In the genomic region with DNA sequence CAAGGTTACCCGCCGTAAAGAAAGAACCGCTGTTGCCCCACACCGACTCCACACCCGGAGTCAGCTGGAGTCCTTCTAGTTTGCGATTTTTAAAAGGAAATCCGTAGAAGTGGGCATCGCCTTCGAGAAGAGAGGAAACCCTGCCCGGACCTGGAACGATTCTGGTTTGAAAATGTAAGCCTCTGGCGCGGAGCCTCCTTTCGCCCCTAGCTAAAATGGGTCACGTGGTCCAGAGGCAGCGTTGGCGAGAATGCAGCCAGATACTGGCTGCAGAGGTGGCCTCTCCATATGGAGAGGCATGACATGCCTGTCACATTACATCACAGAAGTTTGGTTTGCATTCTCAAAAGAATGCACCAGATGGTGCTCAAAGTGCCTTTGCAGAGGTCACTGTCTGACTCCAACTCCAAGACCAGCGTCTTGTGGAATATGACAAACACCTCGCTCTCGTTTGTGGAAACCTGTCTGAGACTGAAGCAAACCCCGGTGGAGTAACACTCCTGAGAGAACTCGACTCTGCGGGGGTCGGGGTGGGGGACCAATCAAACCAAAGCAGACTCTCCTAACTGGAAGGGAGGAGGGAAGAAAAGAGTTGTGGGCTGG, we compare ENCODE assay signal across 8 mouse cellular contexts.
A peak's percentile ranks its signal among the peaks of the same experiment; 100 is the strongest.
DNase-seq lines count a peak whose midpoint lies in the region; ATAC-seq and TF ChIP-seq lines count a peak whose summit lies in the region.

No protein-coding gene starts in this region.

- peak; percentile 24; the same call in 1 of the 2 replicates for TF ChIP-seq POLR2A in heart, adult 2 months (IDR thresholded peaks at IDR 0.05; ENCODE audit: insufficient read depth, low read depth, low read length)
- TF ChIP-seq POLR2A in myocyte (IDR thresholded peaks at IDR 0.05; ENCODE audit: insufficient read length, low read depth): no peak

- WGBS in heart, adult 2 months: 2% methylated on average over 24 of the region's 24 CpGs
- under 1% methylated on average over 24 of the region's 24 CpGs for WGBS in intestine, postnatal 0 days
- 1% methylated on average over 24 of the region's 24 CpGs for WGBS in liver, embryonic 13.5 days (ENCODE audit: insufficient replicate concordance)
- WGBS in stomach, postnatal 0 days: under 1% methylated on average over 24 of the region's 24 CpGs

- H3K27me3 ChIP-seq in heart, adult 2 months (ENCODE audit: control insufficient read depth, insufficient read depth, low read length): no peaks in the 10 kb centered on the region
- no peaks in the 10 kb centered on the region for H3K27me3 ChIP-seq in intestine, postnatal 0 days (replicated peaks; ENCODE audit: control insufficient read depth, insufficient read depth, low read length)
- no peaks in the 10 kb centered on the region for H3K27me3 ChIP-seq in liver, embryonic 13.5 days
- H3K27me3 ChIP-seq in myocyte (ENCODE audit: control insufficient read depth, insufficient read depth, insufficient read length): no peaks in the 10 kb centered on the region
- H3K27me3 ChIP-seq in stomach, postnatal 0 days (ENCODE audit: control insufficient read depth, insufficient read depth, low read length): no peaks in the 10 kb centered on the region

- H3K4me3 ChIP-seq in heart, adult 2 months: peak overlapping the region; percentile 78
- peak overlapping the region; percentile 61 for H3K4me3 ChIP-seq in intestine, postnatal 0 days (ENCODE audit: low read depth, low read length)
- peak overlapping the region; percentile 74 for H3K4me3 ChIP-seq in liver, embryonic 13.5 days (replicated peaks)
- peak overlapping the region; percentile 53 for H3K4me3 ChIP-seq in myocyte
- peak overlapping the region; percentile 63 for H3K4me3 ChIP-seq in stomach, postnatal 0 days (ENCODE audit: low read depth, low read length)

- intact Hi-C loops in heart, adult 2 months (cut with DNase I): no loop called here

- H3K36me3 ChIP-seq in heart, adult 2 months (ENCODE audit: control insufficient read depth, insufficient read depth, low read length): no peaks in the 10 kb centered on the region
- no peaks in the 10 kb centered on the region for H3K36me3 ChIP-seq in intestine, postnatal 0 days (ENCODE audit: control insufficient read depth, insufficient read depth)
- no peaks in the 10 kb centered on the region for H3K36me3 ChIP-seq in liver, embryonic 13.5 days
- H3K36me3 ChIP-seq in myocyte (ENCODE audit: control insufficient read depth, insufficient read depth): no peaks in the 10 kb centered on the region
- H3K36me3 ChIP-seq in stomach, postnatal 0 days (ENCODE audit: control insufficient read depth, insufficient read depth, low read length): no peaks in the 10 kb centered on the region

- peak overlapping the region; percentile 10 for H3ac ChIP-seq in myocyte (ENCODE audit: control insufficient read depth, insufficient read length)

- H3K9ac ChIP-seq in heart, adult 2 months (ENCODE audit: low read depth, low read length): peak overlapping the region; percentile 67
- peak overlapping the region; percentile 62 for H3K9ac ChIP-seq in intestine, postnatal 0 days (ENCODE audit: low read depth, low read length)
- peak overlapping the region; percentile 79 for H3K9ac ChIP-seq in liver, embryonic 13.5 days
- peak overlapping the region; percentile 68 for H3K9ac ChIP-seq in stomach, postnatal 0 days (ENCODE audit: low read length)

- ATAC-seq in activated CD4-positive, CD25-positive, alpha-beta regulatory T cell, adult 4 months: peak; percentile 13
- peak; percentile 43 for ATAC-seq in intestine, postnatal 0 days
- peak; percentile 53 for ATAC-seq in liver, embryonic 13.5 days (ENCODE audit: low read depth)
- peak; percentile 59 for ATAC-seq in stomach, postnatal 0 days (ENCODE audit: low FRiP score, low TSS enrichment)

- no peak for TF ChIP-seq EP300 in heart, adult 2 months (IDR thresholded peaks at IDR 0.05; ENCODE audit: insufficient read depth, low read depth, low read length)
- no peak for TF ChIP-seq EP300 in stomach, postnatal 0 days (optimal IDR thresholded peaks at IDR 0.05)

- peak; percentile 95 for DNase-seq in 3T3-L1 (ENCODE audit: low read depth, low spot score)
- peak; percentile 80 for DNase-seq in embryo, embryonic 10 days (ENCODE audit: low spot score)
- peak; percentile 72 to 73 for DNase-seq in heart, adult 2 months
- peak; percentile 63 for DNase-seq in liver, embryonic 13.5 days
- DNase-seq in stomach, postnatal 0 days (ENCODE audit: low spot score): peak; percentile 64

- peak; percentile 55 for TF ChIP-seq CTCF in heart, adult 2 months (IDR thresholded peaks at IDR 0.05)
- peak; percentile 73 for TF ChIP-seq CTCF in intestine, postnatal 0 days (IDR thresholded peaks at IDR 0.05; ENCODE audit: low read depth)
- peak; percentile 71 for TF ChIP-seq CTCF in stomach, postnatal 0 days (IDR thresholded peaks at IDR 0.05; ENCODE audit: low read depth)

- H3K4me1 ChIP-seq in heart, adult 2 months (ENCODE audit: control insufficient read depth, insufficient read depth, low read length): no peaks in the 10 kb centered on the region; the same call in 1 of the 2 replicates
- no peaks in the 10 kb centered on the region for H3K4me1 ChIP-seq in intestine, postnatal 0 days (replicated peaks; ENCODE audit: control insufficient read depth, insufficient read depth, low read length)
- peaks cover 38% of the 10 kb centered on the region for H3K4me1 ChIP-seq in liver, embryonic 13.5 days (replicated peaks)
- H3K4me1 ChIP-seq in stomach, postnatal 0 days (replicated peaks; ENCODE audit: control insufficient read depth, insufficient read depth): no peaks in the 10 kb centered on the region

- peak overlapping the region; percentile 70 for H3K27ac ChIP-seq in heart, adult 2 months
- H3K27ac ChIP-seq in intestine, postnatal 0 days (ENCODE audit: low read depth, low read length): peak overlapping the region; percentile 51
- peak overlapping the region; percentile 77 for H3K27ac ChIP-seq in liver, embryonic 13.5 days
- H3K27ac ChIP-seq in stomach, postnatal 0 days (replicated peaks): peak overlapping the region; percentile 78

- no peaks in the 10 kb centered on the region for H3K79me2 ChIP-seq in heart, adult 2 months (replicated peaks; ENCODE audit: control insufficient read depth, insufficient read depth, low read length)
- H3K79me2 ChIP-seq in myocyte (ENCODE audit: control insufficient read depth, insufficient read depth): no peaks in the 10 kb centered on the region

- peak overlapping the region; percentile 71 for H3K4me2 ChIP-seq in intestine, postnatal 0 days (replicated peaks; ENCODE audit: low read depth)
- H3K4me2 ChIP-seq in liver, embryonic 13.5 days: peak overlapping the region; percentile 86
- H3K4me2 ChIP-seq in myocyte (ENCODE audit: low read depth): peak overlapping the region; percentile 83
- H3K4me2 ChIP-seq in stomach, postnatal 0 days (replicated peaks; ENCODE audit: low read depth): peak overlapping the region; percentile 83

- no peaks in the 10 kb centered on the region for H3K9me3 ChIP-seq in intestine, postnatal 0 days (ENCODE audit: control insufficient read depth)
- no peaks in the 10 kb centered on the region for H3K9me3 ChIP-seq in liver, embryonic 13.5 days (replicated peaks)
- no peaks in the 10 kb centered on the region for H3K9me3 ChIP-seq in stomach, postnatal 0 days (ENCODE audit: control insufficient read depth, low read length)

TF ChIP-seq in myocyte, 11 proteins besides CTCF, POLR2A, EP300 and RAD21:
- TF ChIP-seq MYOG (IDR thresholded peaks at IDR 0.05; ENCODE audit: control insufficient read depth in 1 of 3, insufficient read depth in 1 of 3, insufficient read length in 2 of 3, low read depth in 2 of 3) (no peak), TCF3 (IDR thresholded peaks at IDR 0.05; ENCODE audit: insufficient read length, low read depth) (no peak), POLR2AphosphoS2 (IDR thresholded peaks at IDR 0.05; ENCODE audit: insufficient read length, low read depth) (no peak), REST (IDR thresholded peaks at IDR 0.05; ENCODE audit: insufficient read depth, insufficient read length) (no peak), USF1 (IDR thresholded peaks at IDR 0.05; ENCODE audit: low read depth) (peak; percentile 96), CEBPB (IDR thresholded peaks at IDR 0.05; ENCODE audit: insufficient read depth, poor library complexity, severe bottlenecking) (no peak)

Comparison
In these comparisons a context has a peak if more than half of its experiments do, and no peak if none do; other contexts are left out.
1. Peak in every context shown above with its lines: DNase-seq, ATAC-seq, H3K4me3 ChIP-seq and H3K27ac ChIP-seq.